Mouse (Mus musculus): Measurements from ENCODE around the gene Snhg11. TPM values are rescaled to one million over a fixed set of nuclear protein-coding genes. Genes with fewer than 3 reads are reported as not detected.
A peak's percentile ranks its signal among the peaks of the same experiment; 100 is the strongest.

The Snhg11 gene
- total and polyA plus RNA-seq, 2 experiments from 2014 or later = 142 to 179 TPM

DNA sequence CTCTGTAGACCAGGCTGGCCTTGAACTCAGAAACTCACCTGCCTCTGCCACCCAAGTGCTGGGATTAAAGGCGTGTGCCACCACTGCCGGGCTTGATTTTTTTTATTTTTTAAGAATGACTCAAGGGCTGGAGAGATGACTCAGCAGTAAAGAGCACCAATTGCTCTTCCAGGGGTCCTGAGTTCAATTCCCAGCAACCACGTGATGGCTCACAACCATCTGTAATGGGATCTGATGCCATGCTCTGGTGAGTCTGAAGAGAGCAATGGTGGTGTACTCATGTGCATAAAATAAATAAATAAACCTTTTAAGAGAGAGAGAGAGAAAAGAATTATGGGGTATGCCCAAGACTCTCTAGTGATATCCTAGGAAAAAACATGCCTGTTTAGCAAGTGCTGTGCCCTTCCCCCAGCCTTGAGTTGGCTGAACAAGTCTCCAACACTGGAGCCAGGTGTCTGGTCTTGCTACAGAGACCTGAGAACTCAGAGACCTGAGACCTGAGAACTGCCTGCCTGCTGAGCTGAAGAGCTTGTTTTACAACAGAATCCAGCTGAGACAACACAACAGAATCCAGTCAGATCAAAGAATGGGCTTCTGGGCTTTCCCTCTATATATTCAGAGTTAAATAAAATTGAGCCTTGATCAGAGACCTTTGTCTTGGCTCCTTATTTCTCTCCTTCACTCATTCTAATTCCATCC lies 5.8 kb upstream of the Snhg11 start:
- ATAC-seq = no peak
- no peaks in the 10 kb centered on the region for H3K9me3 ChIP-seq (ENCODE audit: low read length)
- TF ChIP-seq CTCF (IDR thresholded peaks at IDR 0.05; ENCODE audit: low read depth) = no peak
- H3K36me3 ChIP-seq (ENCODE audit: insufficient read depth) = no peaks in the 10 kb centered on the region
- no peak overlapping the region for H3K4me2 ChIP-seq (ENCODE audit: low read depth)
- H3K4me1 ChIP-seq (ENCODE audit: insufficient read depth) = no peaks in the 10 kb centered on the region
- H3K27me3 ChIP-seq (ENCODE audit: insufficient read depth, low read length) = no peaks in the 10 kb centered on the region
- no peak overlapping the region for H3K27ac ChIP-seq (ENCODE audit: low read depth, low read length)
- DNase-seq = no peak
- 89% methylated on average over 3 of the region's 3 CpGs for WGBS
- H3K4me3 ChIP-seq (ENCODE audit: low read depth, low read length) = no peak overlapping the region
- H3K9ac ChIP-seq = no peak overlapping the region

DNA sequence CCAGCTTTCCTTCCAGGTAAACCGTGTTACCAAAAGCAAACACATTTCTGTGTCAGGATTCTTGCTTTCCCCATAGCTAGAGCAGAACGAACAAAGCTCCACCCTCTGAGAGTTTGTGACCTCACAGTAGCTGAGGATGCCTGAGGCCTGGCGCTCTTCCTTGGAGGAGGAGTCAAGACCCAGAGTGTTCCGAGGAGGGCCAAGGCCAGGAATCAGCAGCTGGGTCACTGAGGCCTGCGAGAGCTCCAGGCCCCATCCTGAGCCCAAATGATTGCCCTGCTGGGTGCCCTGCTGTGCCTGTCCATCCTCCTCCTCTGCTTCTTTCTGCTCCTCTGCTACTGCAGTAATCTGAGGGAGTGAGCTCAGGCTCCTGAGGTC lies 5.3 kb upstream of the Snhg11 start:
- DNase-seq (no peak), ATAC-seq (no peak)
- no peaks in the 10 kb centered on the region for H3K27me3 ChIP-seq (ENCODE audit: insufficient read depth, low read length)
- 22% methylated on average over 5 of the region's 5 CpGs for WGBS
- H3K4me3 ChIP-seq (ENCODE audit: low read depth, low read length) = no peak overlapping the region
- H3K9me3 ChIP-seq (ENCODE audit: low read length) = no peaks in the 10 kb centered on the region
- no peak overlapping the region for H3K9ac ChIP-seq
- no peak overlapping the region for H3K4me2 ChIP-seq (ENCODE audit: low read depth)
- TF ChIP-seq CTCF (IDR thresholded peaks at IDR 0.05; ENCODE audit: low read depth) = no peak
- H3K36me3 ChIP-seq (ENCODE audit: insufficient read depth) = no peaks in the 10 kb centered on the region
- H3K27ac ChIP-seq (ENCODE audit: low read depth, low read length) = no peak overlapping the region
- H3K4me1 ChIP-seq (ENCODE audit: insufficient read depth) = no peaks in the 10 kb centered on the region

DNA sequence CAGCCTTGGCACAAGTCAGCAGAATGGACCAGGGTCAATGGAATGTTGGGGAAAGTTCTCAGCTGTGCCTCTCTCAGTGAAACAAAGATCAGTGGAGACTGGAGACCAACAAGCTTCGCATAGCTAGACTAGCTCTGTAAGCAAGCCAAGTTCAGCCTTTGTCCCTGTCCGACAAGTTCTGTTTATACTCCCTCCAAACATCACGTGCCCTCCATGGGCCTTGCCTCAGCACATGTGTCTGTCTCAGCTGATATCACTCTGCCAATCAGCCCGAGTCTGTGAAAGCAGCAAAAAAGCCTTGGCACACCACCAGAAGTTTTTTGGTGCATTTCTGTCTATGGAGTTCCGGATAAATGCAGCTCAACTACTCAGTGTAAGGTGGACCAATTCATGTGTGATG lies 2.4 kb upstream of the Snhg11 start:
- no peak overlapping the region for H3K9ac ChIP-seq
- no peaks in the 10 kb centered on the region for H3K9me3 ChIP-seq (ENCODE audit: low read length)
- H3K4me1 ChIP-seq (ENCODE audit: insufficient read depth) = no peaks in the 10 kb centered on the region
- no peaks in the 10 kb centered on the region for H3K36me3 ChIP-seq (ENCODE audit: insufficient read depth)
- DNase-seq (no peak), ATAC-seq (no peak)
- H3K27me3 ChIP-seq (ENCODE audit: insufficient read depth, low read length) = no peaks in the 10 kb centered on the region; the same call in 1 of the 2 replicates
- no peak overlapping the region for H3K27ac ChIP-seq (ENCODE audit: low read depth, low read length)
- no peak overlapping the region for H3K4me2 ChIP-seq (ENCODE audit: low read depth)
- WGBS = 49% methylated on average over 5 of the region's 5 CpGs
- no peak for TF ChIP-seq CTCF (IDR thresholded peaks at IDR 0.05; ENCODE audit: low read depth)
- no peak overlapping the region for H3K4me3 ChIP-seq (ENCODE audit: low read depth, low read length)

DNA sequence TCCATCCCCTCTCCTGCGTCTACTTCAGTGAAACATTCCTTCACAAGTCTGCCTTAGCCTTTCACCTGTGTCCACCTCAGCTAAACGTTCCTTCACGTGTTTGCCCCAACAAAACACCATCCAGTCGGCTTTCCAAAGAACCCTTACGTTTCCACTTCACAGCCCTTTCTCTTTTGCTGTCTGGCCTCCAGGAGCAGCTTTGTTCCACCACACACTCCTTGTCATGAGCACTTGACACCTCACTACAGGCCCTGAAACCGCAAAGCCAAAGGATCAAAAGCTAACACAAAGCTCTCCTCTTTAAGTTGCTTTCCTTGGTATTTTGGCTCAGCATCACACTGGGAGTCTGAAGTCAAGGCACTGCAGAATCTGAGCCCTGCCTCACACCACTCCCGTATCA lies 1.9 kb upstream of the Snhg11 start:
- H3K9ac ChIP-seq = no peak overlapping the region
- H3K27me3 ChIP-seq (ENCODE audit: insufficient read depth, low read length) = no peaks in the 10 kb centered on the region; the same call in 1 of the 2 replicates
- TF ChIP-seq CTCF (IDR thresholded peaks at IDR 0.05; ENCODE audit: low read depth) = no peak
- H3K27ac ChIP-seq (ENCODE audit: low read depth, low read length) = no peak overlapping the region
- ATAC-seq (no peak), DNase-seq (no peak)
- H3K4me1 ChIP-seq (ENCODE audit: insufficient read depth) = no peaks in the 10 kb centered on the region
- 60% methylated on average over 7 of the region's 7 CpGs for WGBS
- H3K4me2 ChIP-seq (ENCODE audit: low read depth) = no peak overlapping the region
- no peaks in the 10 kb centered on the region for H3K36me3 ChIP-seq (ENCODE audit: insufficient read depth)
- no peaks in the 10 kb centered on the region for H3K9me3 ChIP-seq (ENCODE audit: low read length)
- H3K4me3 ChIP-seq (ENCODE audit: low read depth, low read length) = no peak overlapping the region

DNA sequence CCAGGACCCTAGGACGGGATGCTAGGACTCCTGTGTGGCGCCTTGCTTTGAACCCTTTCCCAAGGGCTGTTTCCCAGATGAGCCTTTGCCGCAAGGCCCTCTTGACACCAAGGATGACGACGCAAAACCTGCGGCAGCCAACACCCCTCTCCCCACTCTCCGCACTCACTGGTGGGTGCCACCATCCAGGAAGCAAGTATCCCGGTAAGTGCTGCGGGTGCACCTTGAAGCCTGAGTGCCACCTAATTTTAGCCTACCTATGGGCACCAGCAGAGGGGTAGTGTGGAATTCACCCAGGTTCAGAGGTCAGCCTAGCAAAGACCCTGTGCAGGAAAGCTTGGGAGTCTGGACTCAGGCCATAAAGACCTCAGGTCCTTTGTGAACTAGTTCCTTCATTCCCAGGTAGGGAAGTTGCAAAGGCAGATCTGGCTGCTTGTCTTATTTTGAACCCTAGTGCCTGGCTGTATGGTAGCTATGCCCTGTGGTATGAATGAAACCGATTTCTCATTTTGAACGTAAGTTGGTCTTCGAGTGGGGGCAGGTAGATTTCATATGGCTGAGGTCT lies 767 bp downstream of the Snhg11 start:
- ATAC-seq (peak; percentile 23; the same call in 1 of the 2 replicates), DNase-seq (peak; percentile 26)
- Histone ChIP-seq H3K4me2 (ENCODE audit: low read depth) (peak overlapping the region; percentile 49), H3K4me1 (ENCODE audit: insufficient read depth) (no peaks in the 10 kb centered on the region), H3K9me3 (ENCODE audit: low read length) (no peaks in the 10 kb centered on the region), H3K36me3 (ENCODE audit: insufficient read depth) (no peaks in the 10 kb centered on the region), H3K9ac (peak overlapping the region; percentile 68), H3K27me3 (ENCODE audit: insufficient read depth, low read length) (no peaks in the 10 kb centered on the region; the same call in 1 of the 2 replicates), H3K27ac (ENCODE audit: low read depth, low read length) (peak overlapping the region; percentile 85), H3K4me3 (ENCODE audit: low read depth, low read length) (peak overlapping the region; percentile 48)
- 23% methylated on average over 12 of the region's 12 CpGs for WGBS
- TF ChIP-seq CTCF (IDR thresholded peaks at IDR 0.05; ENCODE audit: low read depth) = no peak

DNA sequence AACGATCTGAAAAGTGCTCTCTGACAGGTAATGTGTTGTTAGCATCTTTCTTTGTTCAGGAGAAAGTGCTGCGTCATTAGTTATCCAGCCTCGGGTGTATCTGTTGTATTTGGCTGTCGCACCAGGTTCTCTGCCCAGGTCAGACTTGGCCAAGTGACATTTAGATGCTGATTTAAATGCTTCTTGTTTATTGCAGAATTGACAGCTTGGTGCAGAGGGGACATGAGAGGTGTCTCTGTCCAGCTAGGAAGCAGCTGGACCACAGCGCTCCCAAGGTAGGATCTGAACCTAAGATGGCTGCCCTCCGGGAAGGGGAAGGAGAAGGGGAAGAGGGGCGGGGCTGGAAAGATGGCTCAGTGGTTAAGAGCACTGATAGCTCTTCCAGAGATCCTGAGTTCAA lies 1.4 kb downstream of the Snhg11 start:
- 0 out of 2 replicates have a peak overlapping the region, but pooled peaks have one; percentile 19 for H3K9ac ChIP-seq
- H3K36me3 ChIP-seq (ENCODE audit: insufficient read depth) = no peaks in the 10 kb centered on the region
- 60% methylated on average over 7 of the region's 7 CpGs for WGBS
- H3K4me1 ChIP-seq (ENCODE audit: insufficient read depth) = no peaks in the 10 kb centered on the region
- no peak overlapping the region for H3K27ac ChIP-seq (ENCODE audit: low read depth, low read length)
- no peaks in the 10 kb centered on the region; the same call in 1 of the 2 replicates for H3K27me3 ChIP-seq (ENCODE audit: insufficient read depth, low read length)
- ATAC-seq (no peak), DNase-seq (no peak)
- no peak for TF ChIP-seq CTCF (IDR thresholded peaks at IDR 0.05; ENCODE audit: low read depth)
- H3K4me3 ChIP-seq (ENCODE audit: low read depth, low read length) = peak overlapping the region; percentile 48
- peak overlapping the region; percentile 49 for H3K4me2 ChIP-seq (ENCODE audit: low read depth)
- H3K9me3 ChIP-seq (ENCODE audit: low read length) = no peaks in the 10 kb centered on the region

DNA sequence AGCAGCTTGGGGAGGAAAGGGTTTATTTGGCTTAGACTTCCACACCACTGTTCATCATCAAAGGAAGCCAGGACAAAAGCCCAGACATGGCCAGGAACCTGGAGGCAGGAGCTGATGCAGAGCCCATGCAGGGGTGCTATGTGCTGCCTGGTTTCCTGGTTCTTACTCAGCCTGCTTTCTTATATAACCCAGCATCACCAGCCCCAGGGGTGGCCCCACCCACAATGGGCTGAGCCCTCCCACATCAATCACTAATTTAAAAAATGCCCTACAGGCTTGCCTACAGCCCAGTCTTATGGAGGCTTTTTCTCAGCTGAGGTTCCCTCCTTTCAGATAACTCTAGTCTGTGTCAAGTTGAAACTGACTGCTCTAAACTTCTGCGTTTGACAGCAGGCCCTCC lies 2.4 kb downstream of the Snhg11 start:
- TF ChIP-seq CTCF (IDR thresholded peaks at IDR 0.05; ENCODE audit: low read depth) = no peak
- ATAC-seq (no peak), DNase-seq (no peak)
- H3K4me2 ChIP-seq (ENCODE audit: low read depth) = peak overlapping the region; percentile 49
- H3K4me3 ChIP-seq (ENCODE audit: low read depth, low read length) = no peak overlapping the region
- H3K36me3 ChIP-seq (ENCODE audit: insufficient read depth) = no peaks in the 10 kb centered on the region
- 79% methylated on average over 1 of the region's 1 CpGs for WGBS
- H3K27me3 ChIP-seq (ENCODE audit: insufficient read depth, low read length) = no peaks in the 10 kb centered on the region; the same call in 1 of the 2 replicates
- H3K9ac ChIP-seq = no peak overlapping the region
- no peaks in the 10 kb centered on the region for H3K4me1 ChIP-seq (ENCODE audit: insufficient read depth)
- no peak overlapping the region for H3K27ac ChIP-seq (ENCODE audit: low read depth, low read length)
- H3K9me3 ChIP-seq (ENCODE audit: low read length) = no peaks in the 10 kb centered on the region

All from forebrain, postnatal 0 days (tissue).